Mouse (Mus musculus) cerebellum, adult 8-10 months (tissue): Measurements from ENCODE around the gene Map3k21.
A peak's percentile ranks its signal among the peaks of the same experiment; 100 is the strongest.

Source experiments
- DNase-seq: peaks from one replicate; pipeline ENCODE4 v3.0.0; 2022

Gene Map3k21

DNA sequence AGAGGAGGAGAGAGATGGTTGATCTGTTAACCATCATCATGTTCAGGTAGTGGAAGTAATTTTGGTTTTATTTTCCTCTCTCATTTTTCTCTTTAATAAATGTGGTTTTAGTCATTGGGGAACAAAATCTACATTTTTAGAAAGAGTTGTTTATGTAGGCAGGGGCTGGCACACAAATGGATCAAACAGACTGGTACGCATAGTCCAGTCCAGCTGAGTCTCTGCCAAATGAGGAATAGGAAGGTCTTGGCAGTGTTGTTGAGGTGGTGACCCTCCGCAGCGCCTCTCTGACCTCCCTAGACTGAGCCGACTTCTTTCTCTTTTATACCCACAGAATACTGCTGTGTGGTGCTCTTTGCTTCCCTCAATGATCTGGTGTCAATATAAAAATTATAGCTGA lies 65.7 kb downstream of the Map3k21 start:
- no peak for DNase-seq

DNA sequence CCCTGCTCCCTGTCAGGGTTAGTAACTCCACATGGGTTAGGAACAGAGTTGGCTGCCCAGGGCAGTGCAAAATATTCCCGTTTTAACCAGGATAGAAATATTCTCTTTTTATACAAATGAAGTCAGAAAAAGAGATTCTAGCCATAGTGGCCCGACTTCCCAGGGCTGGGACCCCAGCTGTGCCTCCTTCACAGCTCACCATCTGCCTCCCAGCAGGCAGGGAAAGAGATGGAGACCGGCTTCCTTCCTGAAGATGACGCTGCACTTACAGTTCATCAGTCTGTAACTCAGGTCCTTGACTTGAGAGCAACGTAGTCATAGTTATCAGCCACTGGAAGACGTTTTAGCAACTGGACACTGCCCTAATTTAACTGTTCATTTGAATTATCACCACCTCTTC lies 70.6 kb downstream of the Map3k21 start:
- DNase-seq, result peak; percentile 59

DNA sequence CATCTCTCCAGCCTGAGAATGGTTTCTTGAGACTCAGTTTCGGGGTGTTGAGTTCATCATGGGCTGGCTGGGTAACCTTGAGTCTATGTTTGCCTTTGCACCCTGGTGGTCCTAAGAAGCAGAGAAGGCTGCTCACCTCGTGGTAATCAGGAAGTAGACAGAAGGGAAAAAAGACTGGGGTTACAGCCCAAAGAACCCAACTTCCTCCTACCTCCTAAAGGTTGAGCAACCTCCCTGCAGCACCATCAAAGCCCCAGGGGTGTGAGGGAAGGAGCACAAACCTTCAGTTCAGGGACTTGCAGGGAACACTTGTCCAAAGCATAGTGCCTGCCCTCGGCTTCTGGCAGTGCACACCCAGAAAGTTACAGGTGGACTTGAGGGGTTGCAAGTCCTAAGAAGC lies 73.3 kb downstream of the Map3k21 start:
- no peak for DNase-seq

DNA sequence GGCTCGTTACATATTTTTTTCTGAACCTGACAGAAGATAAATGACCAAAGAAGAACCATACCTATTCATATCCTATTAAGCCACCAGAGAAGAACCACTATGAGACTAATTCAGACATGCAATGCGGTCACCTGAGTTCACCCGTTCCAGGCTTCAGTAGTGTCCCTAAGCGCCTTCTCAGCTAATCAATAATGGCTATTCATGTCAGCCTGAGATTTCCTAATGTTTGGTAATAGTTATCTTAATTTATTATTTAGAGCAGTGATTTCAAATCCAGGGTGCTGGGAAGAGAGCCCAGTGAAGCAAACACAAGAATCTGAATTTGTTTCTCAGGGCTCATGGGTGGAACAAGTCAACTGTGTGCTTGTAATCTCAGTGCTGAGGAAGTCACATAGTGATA lies 73.9 kb downstream of the Map3k21 start:
- no peak for DNase-seq

DNA sequence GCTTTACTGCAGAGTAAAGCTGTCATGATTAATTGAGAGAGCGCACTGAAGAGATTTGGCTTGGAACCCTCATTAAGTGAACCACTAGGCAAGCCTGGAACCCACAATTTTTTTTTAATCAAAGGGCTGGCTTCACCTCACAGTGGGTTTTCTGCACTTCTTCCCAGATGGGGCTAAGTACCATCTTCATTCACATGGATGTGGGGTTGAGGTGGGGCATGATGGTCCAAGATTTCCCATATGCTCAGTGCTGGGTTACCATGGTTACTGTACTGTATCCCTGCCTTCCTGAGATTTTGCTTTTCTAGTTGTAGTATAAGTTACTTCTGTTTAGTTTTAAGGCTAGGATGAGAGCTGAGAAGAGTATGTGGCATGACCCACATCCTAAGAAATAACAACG lies 75.1 kb downstream of the Map3k21 start:
- DNase-seq, result no peak

DNA sequence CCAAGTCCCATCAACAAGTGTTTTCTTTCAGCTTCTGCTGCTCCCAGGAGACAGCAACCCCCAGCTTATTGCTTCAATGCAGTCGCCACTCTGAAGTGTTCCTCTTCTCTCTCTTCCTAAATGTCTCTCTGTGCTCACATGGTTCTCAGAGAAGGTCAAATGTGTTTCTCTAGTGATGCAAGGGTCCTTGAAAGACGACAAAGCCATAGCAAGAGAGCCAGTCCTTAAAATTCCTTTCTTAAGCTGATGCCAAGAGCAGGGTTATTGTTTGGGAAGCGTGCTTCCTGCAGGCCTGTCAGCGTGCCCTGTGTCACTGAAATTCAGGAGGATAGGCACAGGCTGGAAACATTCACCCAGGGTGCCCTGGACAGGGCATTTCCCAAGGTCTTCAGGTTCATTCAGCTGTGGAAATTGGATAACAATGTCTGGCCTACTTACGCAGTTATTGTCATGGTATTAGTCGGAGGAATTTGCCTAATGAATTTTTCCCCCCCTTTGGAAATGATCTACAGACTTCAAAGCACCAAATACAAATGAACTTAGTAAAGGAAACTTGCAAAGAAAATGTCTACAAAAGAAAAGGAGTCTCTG lies 76.8 kb downstream of the Map3k21 start:
- no peak for DNase-seq

DNA sequence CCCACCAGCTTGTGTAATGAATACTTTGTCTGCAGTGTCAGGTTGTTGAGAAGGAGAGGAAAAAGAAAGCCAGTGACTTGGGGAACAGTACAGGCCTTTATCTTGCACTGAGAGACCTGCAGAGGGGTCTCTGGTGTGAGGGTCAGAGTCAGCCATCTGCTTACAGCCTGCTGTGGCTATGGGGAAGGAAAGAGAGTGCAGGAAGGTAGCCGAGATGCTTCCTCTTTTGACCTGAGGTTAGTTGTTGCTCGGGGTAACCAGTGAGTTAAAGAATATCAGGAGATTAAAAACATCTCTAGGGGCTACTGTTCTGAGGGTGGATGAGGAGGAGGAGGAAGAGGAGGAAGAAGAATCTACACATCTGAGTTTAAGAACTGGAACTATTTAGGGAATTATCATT lies 77.7 kb downstream of the Map3k21 start:
- no peak for DNase-seq

DNA sequence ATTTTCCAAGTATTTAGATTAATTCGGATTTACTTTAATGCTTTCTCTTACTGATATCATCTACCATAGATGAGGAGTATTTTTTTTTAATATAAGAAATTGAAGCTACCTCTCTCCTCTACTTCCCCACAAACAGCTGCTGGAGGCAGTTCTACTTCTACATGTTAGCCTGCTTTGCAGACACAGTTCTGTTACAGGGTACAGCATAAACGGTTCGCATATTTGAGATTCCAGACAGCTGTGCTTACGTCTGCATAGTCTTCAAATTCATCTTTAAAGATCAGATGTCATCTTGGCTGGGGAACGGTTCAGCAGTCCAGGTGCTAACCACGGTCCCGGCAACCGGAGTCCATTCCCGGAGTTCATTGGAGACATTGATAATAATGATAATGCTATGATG lies 83.4 kb downstream of the Map3k21 start:
- DNase-seq, result no peak

DNA sequence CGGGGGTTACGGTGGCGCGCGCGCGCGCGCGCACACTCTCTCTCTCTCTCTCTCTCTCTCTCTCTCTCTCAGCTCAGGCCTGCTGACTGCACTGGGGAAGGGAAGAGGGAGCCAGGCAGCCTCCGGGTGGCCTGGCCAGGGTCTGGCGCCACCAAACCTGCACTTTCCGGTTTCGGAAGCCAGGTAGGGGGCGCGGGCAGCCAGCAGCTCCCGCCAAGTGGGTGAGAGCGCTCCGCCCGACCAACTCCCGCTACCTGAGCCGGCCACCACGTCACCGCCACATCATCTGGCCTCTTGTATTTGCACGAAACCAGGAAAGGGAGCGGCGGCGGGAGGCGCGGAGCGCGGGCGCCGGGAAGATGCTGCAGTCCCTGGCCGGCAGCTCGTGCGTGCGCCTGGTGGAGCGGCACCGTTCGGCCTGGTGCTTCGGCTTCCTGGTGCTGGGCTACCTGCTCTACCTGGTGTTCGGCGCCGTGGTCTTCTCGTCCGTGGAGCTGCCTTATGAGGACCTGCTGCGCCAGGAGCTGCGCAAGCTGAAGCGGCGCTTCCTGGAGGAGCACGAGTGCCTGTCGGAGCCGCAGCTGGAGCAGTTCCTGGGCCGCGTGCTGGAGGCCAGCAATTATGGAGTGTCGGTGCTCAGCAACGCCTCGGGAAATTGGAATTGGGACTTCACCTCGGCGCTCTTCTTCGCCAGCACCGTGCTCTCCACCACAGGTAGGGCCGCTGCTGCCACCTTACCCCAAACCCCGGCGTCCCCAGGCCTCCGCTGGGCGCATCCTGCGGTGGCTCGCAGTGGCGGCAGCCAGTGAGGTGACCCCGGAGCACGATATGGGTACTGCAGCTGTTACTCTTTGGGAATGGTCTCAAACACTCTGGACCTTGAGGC lies 85.1 kb downstream of the Map3k21 start, which contains the start of gene Kcnk1:
Kcnk1 (plus strand) TSS at position 70 of the 886 bp plus-strand sequence.
- peak; percentile 87 for DNase-seq

DNA sequence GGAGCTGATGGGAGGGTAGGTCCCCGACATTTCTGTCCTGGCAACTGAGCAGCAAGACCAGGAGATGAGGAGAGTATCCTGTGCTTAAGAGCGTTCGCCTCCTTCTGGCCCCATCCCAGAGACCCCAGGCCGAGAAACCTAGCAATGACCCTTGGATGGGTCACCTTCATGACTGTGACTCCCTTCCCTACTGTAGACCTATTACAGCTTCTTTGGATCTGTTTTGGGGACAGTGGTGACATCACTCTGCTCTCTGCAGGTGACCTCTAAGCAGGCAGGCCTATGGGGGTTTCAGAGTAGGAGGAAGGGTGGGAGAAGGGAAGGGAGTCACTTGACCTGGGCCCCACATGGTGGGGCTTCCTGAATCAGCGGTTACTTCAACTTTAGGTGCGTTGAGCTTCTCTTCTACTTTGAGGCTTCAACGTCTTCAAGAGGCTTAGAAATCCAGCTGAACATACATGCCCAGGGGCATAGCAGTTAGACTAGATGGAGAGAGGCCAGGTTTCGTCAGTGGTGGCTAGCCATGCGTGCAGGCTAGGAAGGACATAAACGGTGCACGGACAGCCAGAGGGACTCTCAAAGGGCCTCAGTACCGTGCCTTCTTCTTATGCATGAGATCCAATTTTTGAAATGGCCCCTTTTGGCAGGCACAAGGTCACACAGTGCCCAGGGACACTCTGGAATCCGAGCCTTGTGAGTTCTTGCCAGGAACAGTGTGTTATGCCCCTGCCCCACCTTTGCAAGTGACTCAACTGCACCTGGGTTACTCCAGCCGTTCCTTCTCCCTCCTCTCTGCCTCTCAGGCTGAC lies 86.0 kb downstream of the Map3k21 start:
- peak; percentile 62 for DNase-seq

DNA sequence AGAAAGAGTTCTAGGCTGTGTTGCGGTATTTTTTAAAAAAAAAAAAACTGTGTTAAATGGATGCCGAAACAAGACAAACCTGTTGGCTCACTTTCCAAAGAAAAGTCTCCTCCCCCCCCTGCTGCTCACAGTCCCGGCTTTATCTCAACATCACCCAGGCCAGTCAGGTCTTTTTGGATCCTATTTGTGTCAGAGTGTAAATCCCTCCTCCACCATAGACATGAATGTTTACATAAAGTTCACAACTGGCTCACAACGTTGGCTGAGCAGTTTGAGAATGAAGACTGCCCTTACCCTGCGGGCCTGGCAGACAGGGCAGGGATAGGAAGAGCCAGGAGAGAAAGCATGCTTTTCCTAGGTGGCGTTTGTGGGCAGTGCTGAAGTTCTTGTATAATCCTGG lies 86.7 kb downstream of the Map3k21 start:
- peak; percentile 46 for DNase-seq
